Mouse (Mus musculus) embryonic facial prominence, embryonic 11.5 days (tissue): ENCODE measurements around the gene Emc7. TPM values are rescaled to one million over a fixed set of nuclear protein-coding genes. Genes with fewer than 3 reads are reported as not detected.

Experiments
- ATAC-seq: fragments of 200-750 bp; cut with Nextera tagmentation; replicated peaks from 2 replicates; pipeline ENCODE4 v1.8.0; 2017; ENCODE audit warnings: low read depth; ENCODE audit not compliant: insufficient number of reproducible peaks, low FRiP score, low TSS enrichment
- DNase-seq: peaks from one replicate; pipeline ENCODE4 v3.0.0-alpha.2; 2015; ENCODE audit warnings: low spot score
- H3K27ac ChIP-seq: fragments of 300-500 bp; sonication (generic); replicated peaks from 2 replicates; pipeline ENCODE4 v1.5.1; 2014; ENCODE audit warnings: mild to moderate bottlenecking, low read depth, low read length, control low read depth
- H3K27me3 ChIP-seq: fragments of 300-500 bp; sonication (generic); 2 replicates; pipeline ENCODE4 v1.6.1; 2014; ENCODE audit warnings: mild to moderate bottlenecking, low read length, moderate library complexity, mixed read lengths; ENCODE audit not compliant: control insufficient read depth, insufficient read depth
- H3K36me3 ChIP-seq: fragments of 300-500 bp; sonication (generic); replicated peaks from 2 replicates; pipeline ENCODE4 v1.6.1; 2014; ENCODE audit warnings: low read depth, mild to moderate bottlenecking, low read length, moderate library complexity, mixed read lengths; ENCODE audit not compliant: control insufficient read depth, insufficient read depth
- H3K4me1 ChIP-seq: fragments of 300-500 bp; sonication (generic); 2 replicates; pipeline ENCODE4 v1.6.1; 2014; ENCODE audit warnings: low read length, mixed read lengths; ENCODE audit not compliant: control insufficient read depth, insufficient read depth
- H3K4me2 ChIP-seq: fragments of 300-500 bp; sonication (generic); 2 replicates; pipeline ENCODE4 v1.6.1; 2014; ENCODE audit warnings: low read depth, mild to moderate bottlenecking, control low read depth, low read length, moderate library complexity
- H3K4me3 ChIP-seq: fragments of 300-500 bp; sonication (generic); 2 replicates; pipeline ENCODE4 v1.5.1; 2014; ENCODE audit warnings: low read depth, low read length, control low read depth
- H3K9ac ChIP-seq: fragments of 300-500 bp; sonication (generic); replicated peaks from 2 replicates; pipeline ENCODE4 v1.6.1; 2014; ENCODE audit warnings: mild to moderate bottlenecking, control low read depth, low read length
- H3K9me3 ChIP-seq: fragments of 300-500 bp; sonication (generic); replicated peaks from 2 replicates; pipeline ENCODE4 v1.6.1; 2016; ENCODE audit warnings: mild to moderate bottlenecking, low read length, inconsistent platforms, mixed read lengths; ENCODE audit not compliant: control insufficient read depth
- WGBS: fragments of 180-500 bp; shearing (Covaris S2); extraction: QIAGEN DNeasy Blood & Tissue Kit; methylation state at CpG from one replicate; pipeline ENCODE4 v1.1.7; 2014; 5-methylcytosine and 5-hydroxymethylcytosine counted together
- polyA plus RNA-seq: library from polyadenylated mRNA; unstranded; fragments of >200 nt; fragmentation: Nextera tagmentation; extraction: Ambion mirVana; gene quantifications from 2 replicates; pipeline ENCODE4 v1.2.1, GENCODE M21; 2014

The Emc7 gene
- polyA plus RNA-seq, 1 experiment from 2014 or later: 10.6 TPM

DNA sequence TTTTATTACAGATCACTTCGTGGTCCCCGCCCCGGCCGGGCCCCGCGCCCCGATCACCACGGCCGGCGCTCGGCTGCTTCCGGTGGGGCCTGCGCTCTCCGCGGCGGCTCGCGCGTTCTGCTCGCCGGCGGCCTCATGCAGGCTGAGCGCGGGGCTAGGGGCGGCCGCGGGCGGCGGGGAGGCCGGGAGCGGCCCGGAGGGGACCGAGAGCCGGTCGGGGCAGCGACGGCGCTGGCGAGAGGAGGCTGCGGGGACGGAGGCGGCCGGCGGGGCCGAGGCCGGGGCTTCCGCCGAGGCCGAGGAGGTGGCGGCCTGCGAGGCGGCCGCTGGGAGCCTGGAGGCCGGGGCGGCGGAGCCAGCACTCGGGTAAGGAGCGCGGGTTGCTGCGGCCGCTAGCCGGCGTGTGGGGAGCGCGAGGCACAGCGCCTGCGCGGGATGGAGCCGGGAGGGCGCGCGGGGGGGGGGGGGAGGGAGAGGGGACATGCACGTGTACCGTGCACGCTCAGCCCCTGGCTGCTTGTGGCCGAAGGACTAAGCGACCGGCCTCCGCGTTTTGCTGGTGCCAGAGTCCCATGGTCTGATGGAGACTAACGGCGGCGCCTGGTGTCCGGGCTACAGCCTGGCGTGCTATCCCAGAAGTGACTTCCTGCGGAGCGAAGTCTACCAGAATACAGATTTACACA lies 38.2 kb downstream of the Emc7 start, which contains the start of gene Aven:
Gene Aven, plus strand, starts transcription at position 109 of the 683 bp plus-strand sequence.
- no peaks in the 10 kb centered on the region for H3K9me3 ChIP-seq
- DNase-seq: peak; percentile 85
- ATAC-seq: peak; percentile 94
- H3K27me3 ChIP-seq: no peaks in the 10 kb centered on the region
- under 1% methylated on average over 68 of the region's 87 CpGs for WGBS
- H3K4me3 ChIP-seq: peak within 1 kb of the TSS; percentile 71
- H3K36me3 ChIP-seq: no peaks in the 10 kb centered on the region
- H3K4me2 ChIP-seq: peak within 1 kb of the TSS; percentile 75
- H3K4me1 ChIP-seq: no peaks in the 10 kb centered on the region; the same call in 1 of the 2 replicates
- peak within 1 kb of the TSS; percentile 99 for H3K27ac ChIP-seq
- peak within 1 kb of the TSS; percentile 99 for H3K9ac ChIP-seq

DNA sequence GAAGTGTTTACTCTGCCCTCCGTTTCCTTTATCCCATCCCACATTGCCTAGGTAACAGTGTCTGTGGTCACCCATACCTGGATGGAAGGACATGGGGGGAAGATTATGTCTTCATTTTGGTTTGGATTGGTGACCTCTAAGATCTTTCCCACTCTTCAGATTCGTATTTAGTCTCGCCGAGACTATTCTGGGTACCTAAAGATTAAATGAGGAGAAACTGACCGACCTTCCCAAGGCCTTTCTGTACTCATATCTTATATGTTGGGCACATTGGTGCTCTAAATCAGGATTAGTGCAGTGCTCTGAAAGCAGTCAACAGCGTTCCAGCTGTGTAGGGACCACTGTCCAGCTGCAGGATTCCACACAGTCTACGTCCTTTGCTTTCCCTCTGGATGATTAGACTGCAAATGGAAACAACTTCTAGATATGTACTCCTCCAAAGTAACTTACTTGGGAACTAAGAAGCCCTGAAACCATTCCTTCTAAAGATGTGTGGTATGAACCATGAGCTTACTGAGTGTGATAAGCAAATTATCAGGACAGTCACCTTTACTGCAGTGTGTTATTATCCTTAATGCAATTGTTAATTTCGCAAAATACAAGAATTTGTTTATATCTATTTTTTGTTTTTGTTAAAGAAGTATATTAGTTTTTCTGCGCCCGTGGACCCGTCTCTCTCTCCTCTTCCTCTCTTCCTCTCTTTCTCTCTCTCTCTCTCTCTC lies 38.9 kb downstream of the Emc7 start:
- Histone ChIP-seq H3K9me3 (no peaks in the 10 kb centered on the region), H3K27ac (peak overlapping the region; percentile 99), H3K4me2 (peak overlapping the region; percentile 75), H3K4me3 (peak overlapping the region; percentile 71), H3K36me3 (no peaks in the 10 kb centered on the region), H3K4me1 (no peaks in the 10 kb centered on the region; the same call in 1 of the 2 replicates), H3K9ac (peak overlapping the region; percentile 99), H3K27me3 (no peaks in the 10 kb centered on the region)
- WGBS: 42% methylated on average over 11 of the region's 11 CpGs
- DNase-seq: peak; percentile 14
- no peak; the same call in 1 of the 2 replicates for ATAC-seq

DNA sequence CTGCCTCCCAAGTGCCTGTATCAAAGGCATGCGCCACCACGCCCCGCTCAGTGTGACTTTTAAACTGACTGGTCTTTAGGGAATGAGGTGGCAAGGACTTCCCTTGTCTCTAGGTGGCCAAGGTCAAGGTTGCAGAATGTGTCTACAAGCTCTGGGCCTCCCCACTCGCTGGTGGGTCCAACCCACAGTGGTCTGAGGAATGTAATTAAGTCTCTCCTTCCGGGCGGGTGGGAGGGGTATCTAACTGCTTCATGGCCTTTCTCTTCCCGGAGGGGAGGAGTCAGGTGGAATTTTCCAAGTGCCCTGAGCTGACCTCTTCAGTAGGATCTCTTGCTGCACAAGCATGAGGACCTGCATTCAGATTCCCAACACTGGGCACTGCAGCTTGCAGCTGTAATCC lies 43.1 kb downstream of the Emc7 start:
- Histone ChIP-seq H3K4me1 (no peaks in the 10 kb centered on the region; the same call in 1 of the 2 replicates), H3K36me3 (no peaks in the 10 kb centered on the region), H3K9ac (no peak overlapping the region), H3K27ac (no peak overlapping the region), H3K4me2 (no peak overlapping the region), H3K9me3 (no peaks in the 10 kb centered on the region), H3K4me3 (no peak overlapping the region), H3K27me3 (no peaks in the 10 kb centered on the region)
- DNase-seq (no peak), ATAC-seq (no peak)
- WGBS: 70% methylated on average over 7 of the region's 7 CpGs

DNA sequence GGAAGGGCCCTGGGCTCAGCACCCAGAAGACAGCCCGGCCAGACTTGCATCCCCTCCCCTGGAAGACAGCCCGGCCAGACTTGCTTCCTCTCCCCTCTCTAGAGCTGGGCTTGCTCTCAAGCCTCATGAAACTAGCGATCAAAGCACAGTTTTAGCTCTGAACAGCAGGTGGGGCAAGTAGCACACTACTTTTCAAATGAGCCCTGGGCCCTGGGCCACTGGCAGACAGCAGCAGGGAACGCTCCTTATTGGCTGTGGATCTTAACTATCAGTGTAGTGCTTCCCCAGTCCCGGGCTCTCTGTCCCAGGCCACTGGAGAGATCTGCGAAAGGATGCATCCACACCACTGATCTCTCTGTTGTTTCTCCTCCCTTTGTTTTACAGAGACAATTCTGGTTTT lies 46.4 kb downstream of the Emc7 start:
- H3K9ac ChIP-seq: no peak overlapping the region
- peak; percentile 81 for DNase-seq
- H3K27ac ChIP-seq: no peak overlapping the region
- 5% methylated on average over 6 of the region's 6 CpGs for WGBS
- H3K27me3 ChIP-seq: no peaks in the 10 kb centered on the region
- ATAC-seq: peak; percentile 87
- H3K4me2 ChIP-seq: no peak overlapping the region
- H3K4me3 ChIP-seq: no peak overlapping the region
- no peaks in the 10 kb centered on the region for H3K36me3 ChIP-seq
- H3K9me3 ChIP-seq: no peaks in the 10 kb centered on the region
- no peaks in the 10 kb centered on the region for H3K4me1 ChIP-seq

DNA sequence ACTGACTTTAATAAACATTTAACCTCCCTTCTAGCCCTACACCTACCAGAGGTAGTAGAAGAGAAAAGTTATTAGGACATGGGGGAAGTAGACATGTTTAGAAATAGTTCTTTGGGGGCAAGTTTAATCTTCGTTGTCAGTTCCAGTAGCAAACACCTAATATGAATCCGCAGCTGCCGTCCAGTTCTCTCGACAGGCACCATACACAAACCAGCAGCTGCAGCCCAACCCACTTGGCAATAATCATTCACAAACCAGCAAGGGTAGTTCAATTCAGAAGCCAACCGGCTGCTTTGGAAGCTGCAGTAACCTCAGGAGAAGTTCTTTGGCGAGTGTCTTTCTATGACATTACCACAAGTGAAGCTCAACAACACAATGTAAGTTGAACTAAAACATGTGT lies 49.2 kb downstream of the Emc7 start:
- Histone ChIP-seq H3K27ac (no peak overlapping the region), H3K4me3 (no peak overlapping the region), H3K9me3 (no peaks in the 10 kb centered on the region), H3K9ac (no peak overlapping the region), H3K4me1 (no peaks in the 10 kb centered on the region), H3K36me3 (no peaks in the 10 kb centered on the region), H3K4me2 (no peak overlapping the region), H3K27me3 (no peaks in the 10 kb centered on the region)
- DNase-seq (no peak), ATAC-seq (no peak)
- WGBS: 88% methylated on average over 6 of the region's 6 CpGs

DNA sequence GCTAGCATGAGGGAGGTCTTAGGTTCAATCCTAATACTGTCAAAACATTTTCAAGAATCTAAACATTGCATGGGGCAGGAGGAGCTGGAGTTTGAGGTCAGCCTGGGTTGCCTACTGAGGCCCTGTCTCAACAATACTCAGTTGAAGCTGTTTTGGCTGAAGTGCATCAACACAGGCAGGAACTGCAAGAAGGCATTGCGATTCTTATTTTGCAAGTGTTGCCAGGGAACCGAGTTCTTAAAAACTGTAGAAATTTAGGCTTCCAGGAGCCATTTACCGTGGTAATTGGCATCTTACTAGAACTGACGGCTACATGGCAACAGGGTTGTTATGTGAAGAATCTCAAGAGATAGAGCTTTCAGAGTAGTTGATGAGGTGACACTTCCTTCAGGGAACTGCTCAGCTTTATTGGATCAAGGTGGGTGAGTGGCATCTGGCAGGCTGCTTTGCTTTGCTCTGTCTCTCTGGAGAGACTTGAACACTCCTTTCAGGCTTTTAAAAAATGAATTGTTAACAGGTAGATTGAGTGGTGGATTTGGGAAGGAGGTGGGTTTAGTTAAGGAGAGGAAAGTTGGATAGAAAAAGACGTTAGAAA lies 52.1 kb downstream of the Emc7 start:
- no peaks in the 10 kb centered on the region for H3K27me3 ChIP-seq
- ATAC-seq (no peak), DNase-seq (no peak)
- no peak overlapping the region for H3K27ac ChIP-seq
- no peak overlapping the region for H3K9ac ChIP-seq
- H3K4me2 ChIP-seq: no peak overlapping the region
- 76% methylated on average over 5 of the region's 5 CpGs for whole genome bisulfite sequencing
- H3K4me1 ChIP-seq: no peaks in the 10 kb centered on the region
- no peaks in the 10 kb centered on the region for H3K36me3 ChIP-seq
- no peak overlapping the region for H3K4me3 ChIP-seq
- H3K9me3 ChIP-seq: no peaks in the 10 kb centered on the region

DNA sequence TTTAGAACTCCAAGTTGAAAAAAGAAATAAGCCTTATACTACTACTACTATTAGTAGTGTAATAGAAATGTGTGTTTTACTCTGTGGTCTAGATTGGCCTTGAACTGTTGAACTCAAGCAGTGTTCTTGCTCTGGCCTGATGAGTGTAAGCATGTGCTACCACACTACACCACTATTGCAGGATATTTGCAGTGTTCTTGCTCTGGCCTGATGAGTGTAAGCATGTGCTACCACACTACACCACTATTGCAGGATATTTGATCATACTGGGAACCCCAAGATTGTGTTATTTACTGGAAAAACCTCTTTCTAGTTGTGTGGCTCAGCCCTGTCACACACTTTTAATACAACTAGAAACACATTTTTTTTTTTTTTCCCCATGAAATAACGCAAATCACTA lies 52.6 kb downstream of the Emc7 start:
- Histone ChIP-seq H3K27me3 (no peaks in the 10 kb centered on the region), H3K4me1 (no peaks in the 10 kb centered on the region), H3K4me2 (no peak overlapping the region), H3K9ac (no peak overlapping the region), H3K4me3 (no peak overlapping the region), H3K36me3 (no peaks in the 10 kb centered on the region), H3K27ac (no peak overlapping the region), H3K9me3 (no peaks in the 10 kb centered on the region)
- WGBS: 92% methylated on average over 1 of the region's 1 CpGs
- ATAC-seq: no peak
- no peak for DNase-seq

DNA sequence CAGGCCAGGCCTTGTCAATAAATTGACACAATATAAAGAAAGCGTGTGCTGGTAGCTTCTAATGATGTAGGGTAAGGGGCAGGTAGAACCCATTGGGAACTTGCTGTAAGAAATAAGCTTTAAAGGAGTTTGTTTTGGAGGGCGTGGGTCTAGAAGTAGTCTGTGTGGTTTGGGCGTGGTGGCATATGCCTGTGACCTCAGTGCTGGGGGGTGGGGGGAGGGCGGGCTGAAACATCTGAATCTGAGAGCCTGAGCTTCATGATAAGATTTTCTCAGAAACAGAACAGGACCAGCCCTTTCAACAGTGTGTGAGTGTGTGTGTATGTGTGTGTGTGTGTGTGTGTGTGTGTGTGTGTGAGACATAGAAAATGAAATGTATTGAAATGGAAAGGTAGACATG lies 55.3 kb downstream of the Emc7 start:
- 90% methylated on average over 4 of the region's 4 CpGs for WGBS
- no peaks in the 10 kb centered on the region for H3K4me1 ChIP-seq
- DNase-seq (no peak), ATAC-seq (no peak)
- no peak overlapping the region for H3K4me3 ChIP-seq
- no peak overlapping the region for H3K4me2 ChIP-seq
- H3K9me3 ChIP-seq: no peaks in the 10 kb centered on the region
- no peaks in the 10 kb centered on the region for H3K36me3 ChIP-seq
- no peak overlapping the region for H3K27ac ChIP-seq
- no peak overlapping the region for H3K9ac ChIP-seq
- H3K27me3 ChIP-seq: no peaks in the 10 kb centered on the region
